Mouse (Mus musculus): ENCODE measurements around the gene Rnf166.

GRCm38 (mm10) chr8:122441326-122441725, 34.5 kb downstream of the Rnf166 start:
- no peak for TF ChIP-seq CTCF (IDR thresholded peaks at IDR 0.05; ENCODE audit: borderline replicate concordance, insufficient read depth, low read depth, low read length)
- no peak for TF ChIP-seq POLR2A (IDR thresholded peaks at IDR 0.05; ENCODE audit: borderline replicate concordance, insufficient read depth, low read length)

All from cerebellum, adult 2 months (tissue).